Mouse (Mus musculus): ENCODE data around the gene Sars.

- no peak for TF ChIP-seq CTCF (conservative IDR thresholded peaks at IDR 0.05 in 1 of 2, IDR thresholded peaks at IDR 0.05 in 1 of 2; ENCODE audit: low read depth in 2 of 2, low read length in 2 of 2)
- no peak for TF ChIP-seq RAD21 (IDR thresholded peaks at IDR 0.05; ENCODE audit: low read depth, low read length)
- no peak for TF ChIP-seq USF2 (conservative IDR thresholded peaks at IDR 0.05; ENCODE audit: low read depth, low read length)
Measured at GRCm38 (mm10) chr3:108406306-108406885, 38.6 kb downstream of the Sars start.

Measured in CH12.LX (cell line).